Mouse (Mus musculus) cerebellum, adult 2 months (tissue): ENCODE data around the gene Kctd3. TPM values are rescaled to one million over a fixed set of nuclear protein-coding genes. Genes with fewer than 3 reads are reported as not detected.

Source experiments
- DNase-seq, 2 experiments: peaks; one replicate each; pipeline ENCODE4 v3.0.0; 2021
- H3K27ac ChIP-seq: fragments of 200-500 bp; 2 replicates; pipeline ENCODE4 v1.5.1; 2012; ENCODE audit warnings: low read length, control low read depth, inconsistent platforms; ENCODE audit not compliant: insufficient read depth
- H3K27me3 ChIP-seq: fragments of 200-500 bp; 2 replicates; pipeline ENCODE4 v1.6.1; 2012; ENCODE audit warnings: inconsistent platforms, mild to moderate bottlenecking, low read length, moderate library complexity; ENCODE audit not compliant: control insufficient read depth, insufficient read depth
- H3K4me1 ChIP-seq: fragments of 200-500 bp; 2 replicates; pipeline ENCODE4 v1.6.1; 2011; ENCODE audit warnings: low read length; ENCODE audit not compliant: control insufficient read depth, insufficient read depth
- H3K4me3 ChIP-seq: fragments of 200-500 bp; replicated peaks from 2 replicates; pipeline ENCODE3; 2011; ENCODE audit warnings: mild to moderate bottlenecking, low read depth, low read length, control low read depth; ENCODE audit not compliant: insufficient read depth
- CTCF ChIP-seq: fragments of 200-500 bp; IDR thresholded peaks from 2 replicates; pipeline ENCODE4 v1.5.1; 2011; ENCODE audit warnings: low read depth, mild to moderate bottlenecking, control low read depth, low read length, moderate library complexity, borderline replicate concordance; ENCODE audit not compliant: insufficient read depth
- POLR2A ChIP-seq: fragments of 200-500 bp; IDR thresholded peaks from 2 replicates; pipeline ENCODE4 v1.6.1; 2011; ENCODE audit warnings: low read length, control low read depth, borderline replicate concordance; ENCODE audit not compliant: insufficient read depth
- WGBS: fragments of 180-500 bp; shearing (Covaris S2); methylation state at CpG from one replicate; pipeline ENCODE4 v1.1.7; 2018; 5-methylcytosine and 5-hydroxymethylcytosine counted together
- polyA plus RNA-seq: library from polyadenylated mRNA; depleted of rRNA; stranded (reverse); fragments of >200 nt; gene quantifications from 2 replicates; pipeline ENCODE4 v1.2.3, GENCODE M21; 2012

Gene Kctd3
- polyA plus RNA-seq, 1 experiment, result 99.9 TPM

- Histone ChIP-seq H3K27me3 (no peaks in the 10 kb centered on the region), H3K4me3 (no peak overlapping the region), H3K4me1 (no peaks in the 10 kb centered on the region), H3K27ac (no peak overlapping the region)
- 44% methylated on average over 8 of the region's 8 CpGs for whole genome bisulfite sequencing
- TF ChIP-seq CTCF (peak; percentile 54), POLR2A (no peak)
- peak in 1 of 2 experiments; percentile 35 for DNase-seq
Observed at GRCm38 (mm10) chr1:189026885-189027284, 19.2 kb upstream of the Kctd3 start.

- no peaks in the 10 kb centered on the region for H3K27me3 ChIP-seq
- H3K4me3 ChIP-seq, result no peak overlapping the region
- no peaks in the 10 kb centered on the region for H3K4me1 ChIP-seq
- 85% methylated on average over 1 of the region's 1 CpGs for WGBS
- H3K27ac ChIP-seq, result no peak overlapping the region
- no peak for DNase-seq
- no peak for TF ChIP-seq POLR2A
- TF ChIP-seq CTCF, result no peak
Observed at GRCm38 (mm10) chr1:189023701-189024080, 16.1 kb upstream of the Kctd3 start.

GRCm38 (mm10) chr1:189022925-189023700, 15.5 kb upstream of the Kctd3 start:
- H3K4me3 ChIP-seq, result no peak overlapping the region
- 33% methylated on average over 7 of the region's 7 CpGs for WGBS
- peak; percentile 58; the same call in 1 of the 2 replicates for TF ChIP-seq CTCF
- no peak for TF ChIP-seq POLR2A
- H3K27me3 ChIP-seq, result no peaks in the 10 kb centered on the region
- no peaks in the 10 kb centered on the region for H3K4me1 ChIP-seq
- no peak overlapping the region for H3K27ac ChIP-seq
- DNase-seq, result no peak

GRCm38 (mm10) chr1:189015372-189015771, 7.7 kb upstream of the Kctd3 start:
- Histone ChIP-seq H3K27me3 (no peaks in the 10 kb centered on the region), H3K4me1 (0 out of 2 replicates have a peak, but pooled peaks cover 3% of the 10 kb centered on the region), H3K27ac (peak overlapping the region; percentile 52; the same call in 1 of the 2 replicates), H3K4me3 (no peak overlapping the region)
- TF ChIP-seq POLR2A (no peak), CTCF (no peak)
- 65% methylated on average over 2 of the region's 2 CpGs for WGBS
- DNase-seq, result peak in 1 of 2 experiments; percentile 33

- WGBS, result 32% methylated on average over 4 of the region's 4 CpGs
- DNase-seq, result no peak
- Histone ChIP-seq H3K27me3 (no peaks in the 10 kb centered on the region), H3K4me1 (0 out of 2 replicates have a peak, but pooled peaks cover 3% of the 10 kb centered on the region), H3K27ac (no peak overlapping the region), H3K4me3 (no peak overlapping the region)
- no peak for TF ChIP-seq POLR2A
- no peak for TF ChIP-seq CTCF
Observed at GRCm38 (mm10) chr1:189013587-189013921, 5.9 kb upstream of the Kctd3 start.

GRCm38 (mm10) chr1:189012846-189013586, 5.4 kb upstream of the Kctd3 start:
- Histone ChIP-seq H3K4me3 (no peak overlapping the region), H3K27me3 (no peaks in the 10 kb centered on the region), H3K27ac (no peak overlapping the region), H3K4me1 (0 out of 2 replicates have a peak, but pooled peaks cover 3% of the 10 kb centered on the region)
- no peak for TF ChIP-seq CTCF
- TF ChIP-seq POLR2A, result no peak
- WGBS, result 16% methylated on average over 16 of the region's 16 CpGs
- DNase-seq, result no peak

GRCm38 (mm10) chr1:189010671-189011070, 3.0 kb upstream of the Kctd3 start:
- Histone ChIP-seq H3K4me3 (no peak overlapping the region), H3K4me1 (peaks cover 5% of the 10 kb centered on the region; the same call in 1 of the 2 replicates), H3K27ac (no peak overlapping the region), H3K27me3 (no peaks in the 10 kb centered on the region)
- DNase-seq, result no peak
- no peak for TF ChIP-seq CTCF
- no peak for TF ChIP-seq POLR2A
- 94% methylated on average over 4 of the region's 4 CpGs for WGBS
